Mouse (Mus musculus) kidney, embryonic 14.5 days (tissue): ENCODE measurements at regions not wholly inside any gene's neighbourhood (a gene's known extent, or its start where the extent isn't known, plus 50 kb on each side); places are given as distances from the start of the nearest gene placed in this dataset.

Experiments
- ATAC-seq: fragments of 200-750 bp; cut with Nextera tagmentation; 2 replicates; pipeline ENCODE4 v1.8.0; 2017; ENCODE audit warnings: moderate number of reproducible peaks, mild to moderate bottlenecking, moderate TSS enrichment, moderate library complexity; ENCODE audit not compliant: low FRiP score, low TSS enrichment
- H3K27ac ChIP-seq: fragments of 300-500 bp; sonication (generic); 2 replicates; pipeline ENCODE4 v1.5.1; 2014; ENCODE audit warnings: low read depth, mild to moderate bottlenecking, low read length, moderate library complexity, mixed read lengths
- H3K27me3 ChIP-seq: fragments of 300-500 bp; sonication (generic); 2 replicates; pipeline ENCODE4 v1.6.1; 2014; ENCODE audit warnings: mild to moderate bottlenecking, low read length; ENCODE audit not compliant: control insufficient read depth, insufficient read depth
- H3K36me3 ChIP-seq: fragments of 300-500 bp; sonication (generic); 2 replicates; pipeline ENCODE4 v1.6.1; 2014; ENCODE audit warnings: low read length, mixed read lengths; ENCODE audit not compliant: control insufficient read depth, insufficient read depth
- H3K4me1 ChIP-seq: fragments of 300-500 bp; sonication (generic); 2 replicates; pipeline ENCODE4 v1.6.1; 2014; ENCODE audit warnings: low read length, mixed read lengths; ENCODE audit not compliant: control insufficient read depth, insufficient read depth
- H3K4me2 ChIP-seq: fragments of 300-500 bp; sonication (generic); replicated peaks from 2 replicates; pipeline ENCODE4 v1.6.1; 2014; ENCODE audit warnings: low read depth, mild to moderate bottlenecking, low read length
- H3K4me3 ChIP-seq: fragments of 300-500 bp; sonication (generic); 2 replicates; pipeline ENCODE4 v1.5.1; 2014; ENCODE audit warnings: mild to moderate bottlenecking, low read length
- H3K9ac ChIP-seq: fragments of 300-500 bp; sonication (generic); 2 replicates; pipeline ENCODE4 v1.6.1; 2014; ENCODE audit warnings: low read depth, mild to moderate bottlenecking, low read length, moderate library complexity
- H3K9me3 ChIP-seq: fragments of 300-500 bp; sonication (generic); 2 replicates; pipeline ENCODE4 v1.6.1; 2016; ENCODE audit warnings: low read length; ENCODE audit not compliant: control insufficient read depth
- WGBS: fragments of 180-500 bp; shearing (Covaris S2); extraction: QIAGEN DNeasy Blood & Tissue Kit; methylation state at CpG from one replicate; pipeline ENCODE4 v1.1.7; 2014; 5-methylcytosine and 5-hydroxymethylcytosine counted together

DNA sequence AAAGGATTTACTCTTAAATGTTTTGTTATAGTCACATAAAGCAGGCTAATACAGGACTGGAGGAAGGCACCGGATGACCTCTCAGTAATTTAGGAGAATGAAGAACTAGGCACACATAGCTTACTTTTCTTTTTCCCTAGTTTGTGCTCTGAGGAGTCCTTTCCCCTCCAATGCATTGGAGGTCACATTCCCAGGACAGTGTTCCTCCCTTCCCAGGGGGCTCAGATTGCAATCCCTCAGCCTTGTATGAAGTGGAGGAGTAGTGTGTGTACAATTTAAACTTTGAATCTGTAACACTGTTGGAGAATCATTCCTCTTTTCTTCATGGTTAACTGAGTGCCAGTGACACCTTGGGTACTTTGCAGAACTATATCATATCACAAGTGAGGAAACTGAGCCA, 109.5 kb upstream of the Npy start:
- H3K27ac ChIP-seq, result peak overlapping the region; percentile 51
- no peak overlapping the region for H3K9ac ChIP-seq
- H3K4me2 ChIP-seq, result no peak overlapping the region
- peaks cover 8% of the 10 kb centered on the region; the same call in 1 of the 2 replicates for H3K4me1 ChIP-seq
- no peaks in the 10 kb centered on the region for H3K27me3 ChIP-seq
- H3K4me3 ChIP-seq, result no peak overlapping the region
- no peaks in the 10 kb centered on the region for H3K36me3 ChIP-seq
- ATAC-seq, result peak; percentile 90
- WGBS, result 63% methylated on average over 1 of the region's 1 CpGs
- H3K9me3 ChIP-seq, result no peaks in the 10 kb centered on the region

DNA sequence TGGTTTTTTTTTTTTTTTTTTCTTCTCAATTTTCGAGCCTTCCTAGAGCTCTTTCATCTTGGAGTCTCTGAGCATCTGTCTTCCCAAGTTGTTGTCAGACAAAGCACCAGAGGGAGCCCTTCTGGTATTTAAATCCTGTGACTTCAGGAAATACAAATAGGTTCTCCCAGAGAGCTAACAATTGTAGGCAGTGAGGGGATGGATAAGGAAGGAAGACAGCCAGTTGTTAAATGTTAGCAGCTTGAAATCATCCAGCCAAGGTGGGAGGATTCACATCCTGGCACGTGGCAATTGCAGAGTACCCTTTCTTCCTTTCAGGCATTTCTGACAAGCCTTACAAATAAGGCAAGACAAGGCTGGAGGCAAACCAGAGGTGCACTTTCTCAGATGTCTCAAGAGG, 106.0 kb upstream of the Npy start:
- H3K9me3 ChIP-seq, result no peaks in the 10 kb centered on the region
- no peak for ATAC-seq

DNA sequence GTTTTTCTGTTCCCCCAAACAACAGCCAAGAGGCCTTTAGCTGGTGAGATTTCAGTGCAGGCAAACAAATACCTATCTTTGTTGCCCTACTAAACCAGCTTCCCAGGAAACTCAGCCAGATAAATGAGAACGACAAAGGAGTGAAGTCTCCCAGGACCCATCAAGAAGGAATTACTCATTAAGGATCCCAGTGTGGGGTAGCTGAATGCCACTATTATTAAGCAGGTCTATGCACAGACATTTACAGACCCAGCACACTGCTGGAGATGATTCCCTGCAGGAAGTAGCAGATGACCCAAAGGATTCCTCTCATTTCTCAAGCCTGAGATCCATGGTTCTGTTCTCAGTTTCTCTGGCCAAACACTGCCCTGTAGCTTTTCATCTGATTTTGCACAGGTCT, 105.6 kb upstream of the Npy start:
- H3K27me3 ChIP-seq, result no peaks in the 10 kb centered on the region
- ATAC-seq, result no peak
- H3K4me2 ChIP-seq, result no peak overlapping the region
- no peaks in the 10 kb centered on the region for H3K9me3 ChIP-seq
- no peak overlapping the region for H3K27ac ChIP-seq
- 30% methylated on average over 1 of the region's 1 CpGs for WGBS
- no peak overlapping the region for H3K4me3 ChIP-seq
- peaks cover 8% of the 10 kb centered on the region; the same call in 1 of the 2 replicates for H3K4me1 ChIP-seq
- no peaks in the 10 kb centered on the region for H3K36me3 ChIP-seq
- no peak overlapping the region for H3K9ac ChIP-seq

More for the DNA sequence above, 106.0 kb upstream of the Npy start:
- Histone ChIP-seq H3K4me3 (no peak overlapping the region), H3K4me2 (no peak overlapping the region), H3K9ac (no peak overlapping the region), H3K27me3 (no peaks in the 10 kb centered on the region), H3K27ac (no peak overlapping the region), H3K36me3 (no peaks in the 10 kb centered on the region), H3K4me1 (peaks cover 8% of the 10 kb centered on the region; the same call in 1 of the 2 replicates)
- 0% methylated on average over 2 of the region's 2 CpGs for WGBS

DNA sequence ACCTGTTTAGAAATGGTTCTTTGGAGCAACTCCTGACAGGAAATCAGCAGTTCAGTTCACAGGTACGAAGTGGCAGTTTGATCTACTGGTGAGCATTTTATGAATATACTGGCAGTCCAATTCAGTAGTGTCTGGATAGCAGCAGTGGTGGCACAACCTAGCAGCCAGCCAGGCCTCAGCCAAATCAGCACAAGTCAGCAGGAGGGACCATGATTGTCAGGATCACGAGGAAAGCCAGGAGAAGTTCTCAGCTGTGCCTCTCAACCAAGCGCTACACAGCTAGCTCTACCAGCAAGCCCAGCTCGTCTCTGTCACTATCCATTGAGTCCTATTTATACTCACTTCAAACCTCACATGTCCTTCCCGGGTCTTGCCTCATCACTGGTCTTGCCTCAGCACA, 89.3 kb upstream of the Npy start:
- 82% methylated on average over 5 of the region's 5 CpGs for WGBS
- Histone ChIP-seq H3K27ac (no peak overlapping the region), H3K4me2 (no peak overlapping the region), H3K27me3 (no peaks in the 10 kb centered on the region), H3K9me3 (no peaks in the 10 kb centered on the region), H3K36me3 (no peaks in the 10 kb centered on the region), H3K9ac (no peak overlapping the region), H3K4me1 (no peaks in the 10 kb centered on the region), H3K4me3 (no peak overlapping the region)
- no peak for ATAC-seq

DNA sequence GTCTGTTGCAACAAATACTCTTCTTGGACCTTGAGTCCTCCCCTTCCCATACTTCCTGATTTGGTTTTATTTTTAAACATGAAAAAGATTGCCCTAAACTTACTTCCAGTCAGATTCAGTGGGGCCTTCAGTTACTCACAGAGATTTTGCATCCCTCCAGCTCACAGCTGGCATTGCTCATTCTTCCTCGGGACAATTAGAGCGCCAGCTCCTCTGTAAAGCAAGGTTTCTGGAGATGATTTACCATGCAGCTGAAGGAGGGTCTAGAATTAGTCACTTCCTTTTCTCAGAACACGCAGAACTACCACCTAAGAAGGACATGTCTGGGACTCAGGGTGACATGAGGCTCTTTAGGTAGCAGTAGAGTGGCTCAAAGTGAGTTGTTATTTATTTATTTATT, 79.4 kb upstream of the Npy start:
- no peaks in the 10 kb centered on the region for H3K9me3 ChIP-seq
- H3K27ac ChIP-seq, result no peak overlapping the region
- H3K27me3 ChIP-seq, result no peaks in the 10 kb centered on the region
- no peaks in the 10 kb centered on the region for H3K4me1 ChIP-seq
- no peak for ATAC-seq
- H3K4me2 ChIP-seq, result no peak overlapping the region
- WGBS, result 33% methylated on average over 3 of the region's 3 CpGs
- H3K4me3 ChIP-seq, result no peak overlapping the region
- no peaks in the 10 kb centered on the region for H3K36me3 ChIP-seq
- H3K9ac ChIP-seq, result no peak overlapping the region

DNA sequence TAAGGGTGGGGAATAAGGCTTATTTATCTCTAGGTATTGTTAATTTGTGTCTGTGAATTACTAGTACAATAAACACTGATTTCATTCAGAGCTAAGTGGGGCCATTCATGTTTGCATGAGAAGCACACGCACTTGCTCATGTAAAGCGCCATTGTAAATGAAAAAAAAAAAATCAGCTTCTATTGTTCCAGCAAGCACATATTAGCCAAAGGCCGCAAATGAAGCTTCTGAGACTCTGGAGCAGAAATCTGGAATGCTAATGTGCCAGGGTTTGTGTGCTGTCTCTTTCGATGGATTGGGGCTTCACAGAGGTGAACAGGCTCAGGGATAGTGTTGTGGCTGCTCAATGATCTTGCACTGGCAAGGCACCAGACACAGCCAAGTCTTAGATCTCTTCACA, 77.2 kb upstream of the Npy start:
- H3K4me1 ChIP-seq, result no peaks in the 10 kb centered on the region

DNA sequence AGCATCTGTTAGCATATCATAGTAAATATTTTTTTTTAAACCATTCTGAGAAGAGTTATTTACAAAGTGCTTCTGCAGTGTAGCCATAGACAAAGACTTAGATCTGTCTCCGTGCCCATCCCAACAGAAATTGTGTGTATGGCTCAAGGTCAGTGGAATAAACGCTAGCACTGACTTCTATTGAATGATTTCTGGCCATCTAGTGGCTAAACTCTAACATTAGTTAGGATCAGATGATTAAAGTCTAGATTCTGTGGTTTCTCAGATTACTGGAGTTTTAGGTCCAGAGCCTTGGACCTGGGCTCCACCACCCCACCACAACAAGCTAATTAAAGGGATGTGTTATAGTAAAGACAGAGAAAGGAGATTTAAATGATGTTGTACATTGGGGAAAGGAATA, 72.0 kb upstream of the Npy start:
- H3K9ac ChIP-seq, result no peak overlapping the region
- no peak overlapping the region for H3K4me3 ChIP-seq
- no peaks in the 10 kb centered on the region for H3K27me3 ChIP-seq
- ATAC-seq, result no peak
- H3K36me3 ChIP-seq, result no peaks in the 10 kb centered on the region
- H3K4me1 ChIP-seq, result no peaks in the 10 kb centered on the region
- no peak overlapping the region for H3K27ac ChIP-seq
- H3K9me3 ChIP-seq, result no peaks in the 10 kb centered on the region
- no peak overlapping the region for H3K4me2 ChIP-seq
- WGBS, result 64% methylated on average over 2 of the region's 2 CpGs

More for the DNA sequence above, 77.2 kb upstream of the Npy start:
- no peak overlapping the region for H3K4me3 ChIP-seq
- no peaks in the 10 kb centered on the region for H3K27me3 ChIP-seq
- H3K9ac ChIP-seq, result no peak overlapping the region
- H3K36me3 ChIP-seq, result no peaks in the 10 kb centered on the region
- ATAC-seq, result no peak
- no peak overlapping the region for H3K27ac ChIP-seq
- 88% methylated on average over 4 of the region's 4 CpGs for WGBS
- H3K4me2 ChIP-seq, result no peak overlapping the region
- no peaks in the 10 kb centered on the region for H3K9me3 ChIP-seq

DNA sequence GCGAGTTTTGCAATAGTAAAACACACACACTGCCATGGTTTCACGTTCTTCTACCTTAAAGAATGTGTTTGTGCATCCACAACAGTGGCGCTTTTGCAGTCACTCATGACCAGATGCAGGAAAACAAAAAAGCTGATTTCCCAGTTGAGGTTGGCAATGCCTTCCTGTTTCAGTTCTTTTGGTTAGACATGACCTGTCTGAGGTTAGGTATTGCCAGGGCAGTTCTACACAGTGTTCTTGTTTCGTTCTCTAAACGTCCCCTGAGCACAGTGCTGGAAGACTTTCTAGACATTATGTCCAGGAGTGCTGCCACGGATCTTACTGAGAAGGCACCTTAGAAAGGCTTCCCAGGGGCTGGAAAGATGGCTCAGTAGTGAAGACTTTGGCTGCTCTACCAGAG, 62.9 kb upstream of the Npy start:
- ATAC-seq, result no peak
- H3K9ac ChIP-seq, result no peak overlapping the region
- no peak overlapping the region for H3K27ac ChIP-seq
- no peak overlapping the region for H3K4me3 ChIP-seq
- no peaks in the 10 kb centered on the region for H3K4me1 ChIP-seq
- no peaks in the 10 kb centered on the region for H3K36me3 ChIP-seq
- no peaks in the 10 kb centered on the region for H3K9me3 ChIP-seq
- H3K27me3 ChIP-seq, result no peaks in the 10 kb centered on the region
- 90% methylated on average over 6 of the region's 6 CpGs for WGBS
- H3K4me2 ChIP-seq, result no peak overlapping the region

DNA sequence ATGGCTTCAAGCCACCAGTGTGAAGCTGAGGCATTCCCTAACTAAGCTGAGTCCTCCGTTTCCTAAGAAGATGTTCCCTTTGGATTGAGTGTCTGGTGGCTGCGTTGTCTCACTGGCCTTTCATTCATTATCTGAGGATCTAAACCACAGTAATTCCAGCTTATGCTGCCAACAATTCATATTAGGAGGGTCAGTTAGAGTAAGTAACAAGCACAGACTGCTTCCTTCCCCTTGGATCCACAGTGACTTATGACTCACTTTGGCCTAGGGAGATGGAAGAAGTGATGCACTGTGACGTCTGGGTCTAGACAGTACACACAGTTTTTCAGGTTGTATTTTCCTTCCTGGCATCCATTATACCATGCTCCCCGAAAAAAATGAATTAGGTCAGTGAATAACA, 57.8 kb upstream of the Npy start:
- Histone ChIP-seq H3K36me3 (no peaks in the 10 kb centered on the region), H3K4me3 (no peak overlapping the region), H3K9ac (no peak overlapping the region), H3K9me3 (no peaks in the 10 kb centered on the region), H3K27ac (no peak overlapping the region), H3K27me3 (no peaks in the 10 kb centered on the region), H3K4me1 (no peaks in the 10 kb centered on the region), H3K4me2 (no peak overlapping the region)
- ATAC-seq, result no peak
- WGBS, result 85% methylated on average over 4 of the region's 4 CpGs
